In the genomic region with DNA sequence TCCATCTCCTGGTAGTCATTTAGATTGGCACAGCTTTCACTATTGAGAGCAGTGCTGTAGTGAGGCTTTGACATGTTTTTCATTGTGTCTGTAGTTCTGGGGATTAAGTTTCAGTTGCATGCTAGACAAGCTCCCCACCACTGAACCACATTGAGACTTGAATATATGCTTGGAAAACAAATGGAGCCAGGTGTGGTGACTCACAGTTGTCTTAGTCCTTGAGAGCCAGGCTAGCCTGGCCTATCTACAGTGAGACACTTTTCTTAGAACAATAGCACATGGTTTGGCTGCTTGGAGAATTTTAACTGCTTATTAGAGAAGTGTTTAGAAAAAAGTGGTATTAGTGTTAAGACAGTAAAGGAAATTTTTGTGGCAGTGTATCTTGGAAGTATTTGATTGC, we compare ENCODE assay signal across 8 mouse cellular contexts. TPM values are rescaled to one million over a fixed set of nuclear protein-coding genes. Genes with fewer than 3 reads are reported as not detected.
DNase-seq lines count a peak whose midpoint lies in the region; ATAC-seq lines count a peak whose summit lies in the region.

No protein-coding gene starts in this region.

- H3K4me2 ChIP-seq in forebrain, embryonic 11.5 days (ENCODE audit: low read depth, low read length, severe bottlenecking), result peak overlapping the region; percentile 79
- peak overlapping the region; percentile 69 for H3K4me2 ChIP-seq in limb, embryonic 15.5 days

- peaks cover 62% of the 10 kb centered on the region for H3K36me3 ChIP-seq in erythroblast, embryonic 14.5 days (ENCODE audit: control insufficient read depth)
- H3K36me3 ChIP-seq in forebrain, embryonic 11.5 days (ENCODE audit: control insufficient read depth, insufficient read depth, low read length), result peaks cover 23% of the 10 kb centered on the region
- peaks cover 27% of the 10 kb centered on the region for H3K36me3 ChIP-seq in limb, embryonic 15.5 days

- H3K4me1 ChIP-seq in erythroblast, embryonic 14.5 days (ENCODE audit: control insufficient read depth), result peaks cover 46% of the 10 kb centered on the region
- H3K4me1 ChIP-seq in forebrain, embryonic 11.5 days (replicated peaks; ENCODE audit: control insufficient read depth, insufficient read depth, low read length), result peaks cover 4% of the 10 kb centered on the region
- peaks cover 17% of the 10 kb centered on the region for H3K4me1 ChIP-seq in limb, embryonic 15.5 days

- no peak for ATAC-seq in erythroblast, adult 5-6 weeks (replicated peaks; ENCODE audit: low FRiP score, poor library complexity, severe bottlenecking)
- ATAC-seq in forebrain, embryonic 11.5 days (replicated peaks; ENCODE audit: low FRiP score), result no peak
- no peak for ATAC-seq in limb, embryonic 15.5 days (ENCODE audit: insufficient number of reproducible peaks, low FRiP score, low TSS enrichment, low read depth)

- peak overlapping the region; percentile 92 for H3K4me3 ChIP-seq in erythroblast, embryonic 14.5 days (replicated peaks)
- H3K4me3 ChIP-seq in forebrain, embryonic 11.5 days (ENCODE audit: low read depth, low read length), result peak overlapping the region; percentile 82
- H3K4me3 ChIP-seq in limb, embryonic 15.5 days, result peak overlapping the region; percentile 70

- H3K27me3 ChIP-seq in erythroblast, embryonic 14.5 days (ENCODE audit: control insufficient read depth), result no peaks in the 10 kb centered on the region
- no peaks in the 10 kb centered on the region for H3K27me3 ChIP-seq in forebrain, embryonic 11.5 days (ENCODE audit: control insufficient read depth, insufficient read depth, low read length)
- no peaks in the 10 kb centered on the region for H3K27me3 ChIP-seq in limb, embryonic 15.5 days

- DNase-seq in 416B (ENCODE audit: low read depth), result peak; percentile 53
- no peak for DNase-seq in forebrain, embryonic 11.5 days (ENCODE audit: low spot score)
- no peak for DNase-seq in adrenal gland, postnatal 4 days (ENCODE audit: low spot score in 2 of 2)
- no peak for DNase-seq in thymus, postnatal 36 days
- no peak for DNase-seq in spleen, adult 12 weeks (ENCODE audit: low spot score)

- peak overlapping the region; percentile 94 for H3K9ac ChIP-seq in forebrain, embryonic 11.5 days (ENCODE audit: low read length)
- H3K9ac ChIP-seq in limb, embryonic 15.5 days, result peak overlapping the region; percentile 76

- no peaks in the 10 kb centered on the region for H3K9me3 ChIP-seq in erythroblast, embryonic 14.5 days (ENCODE audit: control insufficient read depth, low read length)
- H3K9me3 ChIP-seq in forebrain, embryonic 11.5 days (ENCODE audit: control insufficient read depth, low read length), result no peaks in the 10 kb centered on the region
- H3K9me3 ChIP-seq in limb, embryonic 15.5 days, result no peaks in the 10 kb centered on the region

- no peak overlapping the region for H3K27ac ChIP-seq in forebrain, embryonic 11.5 days (ENCODE audit: low read depth, low read length)
- H3K27ac ChIP-seq in limb, embryonic 15.5 days, result peak overlapping the region; percentile 99; the same call in 1 of the 2 replicates

RNA-seq across cellular contexts. Expression of a gene that starts 1.8 kb away (rescaled TPM):
- polyA plus RNA-seq in erythroblast, embryonic 14.5 days (2012), result 3.2 and 16.8 TPM in 2 replicates
- 154 and 174 TPM in 2 replicates for total RNA-seq in erythroblast, adult 5-6 weeks (2015; ENCODE audit: low replicate concordance)
- 208 and 211 TPM in 2 replicates for total RNA-seq in erythroblast, adult 5-6 weeks (2017; ENCODE audit: low replicate concordance)
- polyA plus RNA-seq in forebrain, embryonic 11.5 days (2014; fragmentation: Nextera tagmentation; extraction: Ambion mirVana), result 823 and 865 TPM in 2 replicates
- polyA plus RNA-seq in limb, embryonic 15.5 days (2015; fragmentation: Nextera tagmentation; extraction: Ambion mirVana), result 513 and 518 TPM in 2 replicates
- total RNA-seq in adrenal gland, postnatal 4 days (2021), result 100 to 1,000 TPM; 235 to 271 TPM

RNA-seq across cellular contexts. Expression of a gene that starts 26.5 kb away (rescaled TPM):
- polyA plus RNA-seq in erythroblast, embryonic 14.5 days (2012), result 4.2 and 4.4 TPM in 2 replicates
- total RNA-seq in erythroblast, adult 5-6 weeks (2015; ENCODE audit: low replicate concordance), result 34.9 and 93.6 TPM in 2 replicates
- 47.2 and 57.4 TPM in 2 replicates for total RNA-seq in erythroblast, adult 5-6 weeks (2017; ENCODE audit: low replicate concordance)
- 134 and 143 TPM in 2 replicates for polyA plus RNA-seq in forebrain, embryonic 11.5 days (2014; fragmentation: Nextera tagmentation; extraction: Ambion mirVana)
- polyA plus RNA-seq in limb, embryonic 15.5 days (2015; fragmentation: Nextera tagmentation; extraction: Ambion mirVana), result 100 and 104 TPM in 2 replicates
- total RNA-seq in adrenal gland, postnatal 4 days (2021), result 10 to 100 TPM; 90.2 to 94.9 TPM

RNA-seq across cellular contexts. Expression of a gene that starts 56.5 kb away (rescaled TPM):
- polyA plus RNA-seq in erythroblast, embryonic 14.5 days (2012), result 5.0 and 6.4 TPM in 2 replicates
- total RNA-seq in erythroblast, adult 5-6 weeks (2015; ENCODE audit: low replicate concordance), result 0.63 and 4.6 TPM in 2 replicates
- total RNA-seq in erythroblast, adult 5-6 weeks (2017; ENCODE audit: low replicate concordance), result 0.34 and 0.42 TPM in 2 replicates
- polyA plus RNA-seq in forebrain, embryonic 11.5 days (2014; fragmentation: Nextera tagmentation; extraction: Ambion mirVana), result 27.3 and 33.1 TPM in 2 replicates
- 233 and 345 TPM in 2 replicates for polyA plus RNA-seq in limb, embryonic 15.5 days (2015; fragmentation: Nextera tagmentation; extraction: Ambion mirVana)
- 10 to 100 TPM; 33.7 to 36.0 TPM for total RNA-seq in adrenal gland, postnatal 4 days (2021)

Comparison
In these comparisons a context has a peak if more than half of its experiments do, and no peak if none do; other contexts are left out.
1. RNA of a gene that starts 1.8 kb away (polyA plus RNA-seq): 823 to 865 TPM in forebrain, embryonic 11.5 days and 513 to 518 TPM in limb, embryonic 15.5 days; 3.2 to 16.8 TPM in erythroblast, embryonic 14.5 days; every median in the first group is over 10 times any median in the second.
2. RNA of a gene that starts 26.5 kb away (polyA plus RNA-seq): 134 to 143 TPM in forebrain, embryonic 11.5 days and 100 to 104 TPM in limb, embryonic 15.5 days; 4.2 to 4.4 TPM in erythroblast, embryonic 14.5 days; every median in the first group is over 10 times any median in the second.
3. Peak in every context shown above with its lines, with median percentiles within 50 percentile points of each other: H3K4me3 ChIP-seq.